Mouse (Mus musculus) kidney, postnatal 36 days (tissue): ENCODE measurements around the gene Csnk1e.

Experiments
- DNase-seq, 2 experiments: peaks; one replicate each; pipeline ENCODE4 v3.0.0; 2021 to 2022; ENCODE audit warnings: mixed read lengths in 2 of 2

Gene Csnk1e

GRCm38 (mm10) chr15:79392527-79392926 is 62.8 kb downstream of the Csnk1e start:
- no peak for DNase-seq

- DNase-seq: peak; percentile 79 to 81
Measured at GRCm38 (mm10) chr15:79391447-79392093, 63.8 kb downstream of the Csnk1e start.

- DNase-seq: peak; percentile 75 to 84
Measured at GRCm38 (mm10) chr15:79390434-79390833, 64.9 kb downstream of the Csnk1e start.

GRCm38 (mm10) chr15:79388171-79388570 is 67.2 kb downstream of the Csnk1e start:
- no peak for DNase-seq

- no peak for DNase-seq
Measured at GRCm38 (mm10) chr15:79387611-79388010, 67.8 kb downstream of the Csnk1e start.

GRCm38 (mm10) chr15:79387081-79387480 is 68.3 kb downstream of the Csnk1e start:
- DNase-seq: no peak

- DNase-seq: no peak
Measured at GRCm38 (mm10) chr15:79381644-79382043, 73.7 kb downstream of the Csnk1e start.

GRCm38 (mm10) chr15:79380468-79381444 is 74.6 kb downstream of the Csnk1e start:
- peak; percentile 71 to 91 for DNase-seq

GRCm38 (mm10) chr15:79379658-79380057 is 75.7 kb downstream of the Csnk1e start:
- DNase-seq: no peak

- no peak for DNase-seq
Measured at GRCm38 (mm10) chr15:79378608-79379007, 76.8 kb downstream of the Csnk1e start.

- peak; percentile 72 to 73 for DNase-seq
Measured at GRCm38 (mm10) chr15:79377681-79378080, 77.7 kb downstream of the Csnk1e start.

GRCm38 (mm10) chr15:79374760-79375159 is 80.6 kb downstream of the Csnk1e start:
- DNase-seq: no peak

GRCm38 (mm10) chr15:79370281-79370843 is 85.0 kb downstream of the Csnk1e start:
- no peak for DNase-seq

- DNase-seq: no peak
Measured at GRCm38 (mm10) chr15:79369452-79370280, 85.7 kb downstream of the Csnk1e start.

GRCm38 (mm10) chr15:79368861-79369440 is 86.4 kb downstream of the Csnk1e start:
- peak in 1 of 2 experiments; percentile 33 for DNase-seq

GRCm38 (mm10) chr15:79368313-79368811 is 87.0 kb downstream of the Csnk1e start:
- DNase-seq: peak; percentile 64 to 66
